Mouse (Mus musculus) ES-Bruce4 (cell line): ENCODE data around the gene Abca4.

Source experiments
- CTCF ChIP-seq: IDR thresholded peaks from one replicate; pipeline ENCODE4 v1.8.1; 2011; ENCODE audit warnings: low read depth, low read length
- EP300 ChIP-seq: IDR thresholded peaks from 2 replicates; pipeline ENCODE4 v1.6.1; 2011; ENCODE audit warnings: low read depth, low read length; ENCODE audit not compliant: insufficient read depth
- POLR2A ChIP-seq: IDR thresholded peaks from one replicate; pipeline ENCODE4 v1.8.1; 2011; ENCODE audit warnings: low read length; ENCODE audit not compliant: insufficient read depth

DNA sequence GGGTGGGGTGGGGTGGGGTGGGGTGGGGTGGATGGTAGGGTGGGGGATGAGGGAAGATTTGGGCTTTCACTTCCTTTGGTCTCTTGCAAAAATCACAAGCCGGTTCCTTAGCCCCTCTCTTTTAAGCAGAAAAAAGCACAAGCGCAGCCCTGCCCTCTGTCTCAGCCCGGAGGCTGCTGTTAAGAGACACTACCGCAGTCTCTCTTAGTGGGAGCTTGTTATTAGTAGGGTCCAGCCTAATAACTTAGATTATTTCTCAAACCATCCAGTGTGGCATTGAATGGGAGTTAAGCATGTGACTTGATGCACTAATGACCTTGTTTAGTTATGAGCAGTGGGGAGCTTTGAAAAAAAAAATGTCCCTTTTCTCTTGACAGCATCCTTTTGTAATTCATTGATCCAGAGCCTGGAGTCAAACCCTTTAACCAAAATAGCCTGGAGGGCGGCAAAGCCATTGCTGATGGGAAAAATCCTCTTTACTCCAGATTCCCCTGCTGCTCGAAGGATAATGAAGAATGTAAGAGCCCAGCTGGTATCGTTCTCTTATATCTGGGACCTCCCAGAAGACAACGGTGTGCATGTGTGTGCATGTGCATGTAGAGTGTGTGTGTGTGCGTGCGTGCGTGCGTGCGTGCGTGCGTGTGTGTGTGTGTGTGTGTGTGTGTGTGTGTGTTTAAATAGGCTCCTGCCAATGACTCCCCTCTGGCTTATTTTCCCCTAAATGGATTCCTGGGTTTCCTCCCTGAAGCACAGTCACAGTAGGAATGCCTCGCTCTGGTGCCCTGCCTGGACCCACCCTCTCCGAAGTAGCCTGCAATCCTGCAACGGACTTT, 41.1 kb downstream of the Abca4 start:
- no peak for TF ChIP-seq CTCF
- TF ChIP-seq EP300: no peak
- no peak for TF ChIP-seq POLR2A
